Mouse (Mus musculus) adipocyte (in vitro differentiated cells): Measurements from ENCODE around the gene Actl6b.

ENCODE experiments used
- DNase-seq: peaks from one replicate; pipeline ENCODE4 v3.0.0-alpha.2; 2016; ENCODE audit warnings: low spot score

The Actl6b gene

DNA sequence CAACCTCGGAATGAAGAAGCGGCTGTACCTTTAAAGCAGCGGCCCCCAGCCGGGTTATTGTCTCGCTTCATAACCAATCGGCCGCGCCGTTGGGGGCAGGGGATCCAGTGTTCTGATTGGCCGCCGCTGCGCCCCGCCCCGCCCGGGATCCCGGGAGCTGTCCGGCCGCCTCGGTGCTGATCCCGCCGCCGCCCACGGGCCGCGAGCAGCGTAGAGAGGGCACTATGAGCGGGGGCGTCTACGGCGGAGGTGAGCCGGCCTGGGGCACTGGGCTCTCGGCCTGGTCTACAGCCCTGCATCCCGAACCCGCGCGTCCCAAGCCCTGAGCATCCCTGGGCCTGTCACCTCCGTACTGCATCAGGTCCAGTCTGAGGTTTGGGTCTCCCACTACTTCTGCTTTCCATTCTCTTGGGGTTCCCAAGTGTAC, at the start of gene Actl6b:
Actl6b (plus strand) TSS at position 107 of the 427 bp plus-strand sequence.
- no peak for DNase-seq

DNA sequence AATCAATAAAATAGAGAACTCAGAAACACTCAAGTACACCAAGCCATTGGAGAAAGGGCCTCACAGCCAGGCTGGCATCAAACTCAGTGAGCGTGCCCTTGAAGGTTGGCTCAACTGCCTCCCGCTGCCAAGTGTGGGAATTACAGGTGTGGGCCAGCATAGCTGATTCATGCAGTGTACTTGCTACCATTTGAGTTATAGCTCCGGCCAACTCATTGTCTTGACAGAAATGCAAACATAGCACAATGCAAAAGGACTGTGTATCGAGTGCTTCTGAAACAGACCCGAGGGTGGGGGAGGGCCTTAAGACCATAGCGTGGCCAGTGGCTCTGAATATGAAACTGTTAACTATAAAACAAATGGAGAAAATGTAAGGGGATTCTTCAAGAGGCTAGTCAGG, 49.3 kb upstream of the Actl6b start:
- peak; percentile 50 for DNase-seq

DNA sequence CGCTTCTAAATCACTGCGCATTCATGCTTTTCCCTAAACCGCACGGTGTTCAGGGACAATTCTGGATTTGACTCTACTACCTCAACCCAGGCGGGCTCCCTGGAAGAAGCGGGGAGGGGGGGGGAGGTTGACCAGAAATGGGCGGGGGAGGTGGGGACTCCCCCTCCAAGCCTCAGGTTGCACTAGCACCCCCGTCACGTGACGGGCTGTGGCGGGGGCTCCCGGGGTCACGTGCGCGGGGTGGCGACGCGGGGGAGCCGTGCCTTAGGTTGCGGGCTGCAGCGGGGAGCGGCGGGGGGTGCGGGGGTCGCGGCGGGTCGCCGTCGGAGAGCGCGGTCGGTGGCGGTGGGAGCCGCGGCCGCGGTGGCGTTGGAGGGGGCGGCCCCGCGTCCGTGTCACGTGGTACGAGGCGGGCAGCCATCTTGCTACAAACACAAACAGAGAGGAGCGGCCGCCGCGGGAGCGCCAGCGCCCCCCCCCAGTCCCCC, 43.3 kb upstream of the Actl6b start:
- peak; percentile 67 for DNase-seq

DNA sequence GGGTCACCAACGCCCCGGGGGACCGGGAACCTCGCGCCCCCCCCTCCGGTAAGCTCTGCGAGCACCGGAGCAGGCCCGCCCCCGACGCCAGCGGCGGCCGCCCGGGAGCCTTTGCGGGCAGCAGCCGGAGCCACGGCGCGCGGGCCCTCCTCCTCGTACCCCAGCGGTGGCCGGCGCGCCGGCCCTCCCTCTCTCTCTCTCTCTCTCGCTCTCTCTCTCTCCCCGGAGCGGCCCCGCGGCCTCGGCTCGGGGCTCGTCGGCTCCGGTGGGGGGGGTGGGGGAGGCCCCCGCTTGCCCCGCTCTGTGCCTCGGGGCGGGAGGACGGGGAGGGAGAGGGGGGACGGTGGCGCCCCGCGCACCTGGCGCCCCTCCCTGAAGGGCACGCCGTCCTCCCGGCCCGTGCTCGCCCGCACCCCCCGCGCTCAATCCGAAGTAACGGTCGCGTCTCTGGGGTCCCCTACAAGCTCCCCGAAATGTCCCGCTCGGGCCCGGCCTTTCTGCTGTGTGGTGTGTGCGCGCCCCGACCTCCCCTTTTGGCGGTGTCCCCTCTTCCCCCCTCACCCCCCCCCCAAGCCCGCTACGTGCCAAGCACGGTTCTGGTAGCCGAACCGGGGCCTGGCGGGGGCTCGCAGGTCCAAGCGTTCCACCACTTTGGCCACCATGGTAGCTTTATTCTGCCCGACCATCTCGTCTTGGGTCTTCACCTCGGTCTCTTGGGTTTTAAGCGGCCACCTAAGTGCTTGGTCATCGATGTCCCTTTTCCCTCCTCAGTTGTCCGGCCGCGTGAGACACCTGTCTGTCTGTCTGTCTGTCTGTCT, 42.5 kb upstream of the Actl6b start:
- DNase-seq = no peak

DNA sequence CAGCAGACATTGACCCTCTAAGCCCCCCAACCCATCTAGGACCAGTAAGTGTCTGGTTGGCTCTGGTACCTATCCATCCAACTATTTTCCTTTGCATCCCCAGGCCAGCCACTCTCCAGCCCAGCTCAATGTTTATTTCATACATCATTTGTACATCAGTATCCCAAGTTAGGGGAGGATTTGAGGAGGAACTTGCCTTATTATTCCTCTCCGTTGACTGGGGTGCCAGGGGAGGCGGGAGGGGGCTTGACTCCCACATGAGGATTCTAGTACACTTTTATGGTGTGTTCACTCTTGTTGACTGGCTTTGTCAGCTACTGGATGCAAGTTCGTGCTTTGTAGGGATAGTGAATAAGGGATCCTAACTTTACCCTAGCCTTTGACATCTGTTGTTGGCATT, 41.6 kb upstream of the Actl6b start:
- DNase-seq = no peak

DNA sequence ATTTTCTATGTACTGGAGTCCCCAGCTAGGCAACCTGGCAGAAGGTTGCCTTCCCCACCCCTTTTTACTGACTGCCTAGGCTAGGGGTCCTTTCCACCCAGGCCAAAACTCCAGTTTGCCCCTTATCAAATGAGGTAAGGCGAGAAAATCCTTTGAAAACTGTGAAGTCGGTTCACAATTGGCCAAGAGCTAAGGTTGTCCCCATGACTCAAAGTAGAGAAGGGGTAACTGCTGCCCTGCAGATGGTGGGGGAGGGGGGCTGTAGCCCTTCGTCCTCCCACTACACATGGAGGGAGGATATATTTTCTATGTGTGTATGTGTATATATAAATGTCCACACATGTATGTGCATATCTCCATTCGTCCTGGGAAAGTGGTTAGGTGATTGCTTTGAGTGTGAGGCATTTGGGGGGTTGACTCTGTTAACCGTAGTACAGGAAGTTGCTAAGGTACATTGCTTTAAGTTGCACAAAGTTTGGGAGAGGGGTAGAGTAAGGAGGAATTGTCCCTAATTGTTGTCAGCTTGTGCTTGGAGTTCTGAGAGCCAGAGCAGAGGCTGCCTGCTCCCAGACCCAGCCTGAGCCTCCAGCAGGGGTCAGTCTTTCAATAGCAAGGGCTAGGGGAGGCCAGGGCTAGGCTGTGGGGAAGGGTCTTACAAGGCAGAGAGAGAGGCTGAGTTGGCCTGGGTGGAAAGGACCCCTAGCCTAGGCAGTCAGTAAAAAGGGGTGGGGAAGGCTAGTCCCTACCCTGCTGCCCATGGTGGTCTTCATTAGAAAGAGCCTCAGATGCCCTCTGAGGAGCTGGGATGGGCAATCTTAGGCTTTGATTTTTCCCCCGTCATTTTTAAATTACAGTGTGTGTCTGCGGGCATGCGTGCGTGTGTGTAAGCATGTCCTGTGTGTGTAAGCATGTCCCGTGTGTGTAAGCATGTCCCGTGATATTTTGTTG, 40.2 kb upstream of the Actl6b start:
- DNase-seq = peak; percentile 60

DNA sequence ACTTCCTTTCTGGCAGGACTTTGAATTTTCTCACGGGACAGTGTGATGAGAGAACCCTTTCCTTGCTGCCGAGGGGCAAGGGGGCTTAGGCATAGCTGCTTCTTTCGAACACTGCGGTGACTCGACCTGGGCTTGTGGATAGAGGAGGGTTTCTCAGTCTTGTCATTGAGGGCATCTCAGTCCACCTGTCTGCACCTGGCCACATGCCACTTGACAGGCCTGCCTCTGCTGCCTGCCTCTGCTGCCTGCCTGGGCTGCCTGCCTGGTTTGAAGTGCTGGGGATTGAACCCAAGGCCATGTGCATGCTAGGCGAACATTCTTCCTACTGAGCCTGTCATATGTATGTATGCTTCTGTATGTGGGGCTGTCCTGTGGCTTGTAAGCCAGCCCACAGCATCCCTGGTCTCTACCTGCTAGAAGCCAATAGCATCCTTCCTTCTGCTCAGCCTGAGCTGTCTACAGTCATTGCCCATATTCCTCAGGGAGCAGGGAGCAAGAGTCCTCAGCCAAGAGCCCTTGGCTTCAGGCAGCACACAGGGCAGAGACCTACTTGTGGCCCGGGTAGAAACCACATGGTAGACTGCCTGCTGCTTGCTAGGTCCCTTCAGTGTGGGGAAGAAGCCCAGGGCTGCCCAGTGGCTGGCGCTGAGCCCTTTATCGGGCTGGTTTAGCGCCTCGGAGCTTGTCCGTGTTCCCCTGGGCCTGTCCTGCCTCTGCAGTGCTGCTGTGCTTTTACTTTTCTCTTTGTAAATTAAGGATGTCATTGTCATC, 39.2 kb upstream of the Actl6b start:
- DNase-seq = peak; percentile 49

DNA sequence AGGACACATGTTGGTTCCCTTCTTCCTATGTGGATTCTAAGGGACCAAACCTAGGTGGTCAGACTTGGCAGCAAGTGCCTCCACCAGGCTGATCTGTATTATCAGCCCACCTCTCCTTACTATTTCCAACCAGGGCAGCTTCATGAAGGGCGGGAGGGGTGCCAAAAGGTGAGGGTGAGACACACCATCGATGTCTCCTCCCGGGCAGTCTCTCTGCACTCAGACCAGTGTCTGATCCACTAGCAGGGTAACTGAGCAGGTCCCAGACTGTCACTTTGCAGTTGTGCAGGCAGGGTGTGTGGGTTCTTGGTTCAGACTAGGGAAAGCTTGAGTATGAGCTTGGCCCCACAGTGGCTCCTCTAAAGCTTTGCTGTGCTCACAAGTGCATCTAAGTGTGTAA, 38.5 kb upstream of the Actl6b start:
- no peak for DNase-seq

DNA sequence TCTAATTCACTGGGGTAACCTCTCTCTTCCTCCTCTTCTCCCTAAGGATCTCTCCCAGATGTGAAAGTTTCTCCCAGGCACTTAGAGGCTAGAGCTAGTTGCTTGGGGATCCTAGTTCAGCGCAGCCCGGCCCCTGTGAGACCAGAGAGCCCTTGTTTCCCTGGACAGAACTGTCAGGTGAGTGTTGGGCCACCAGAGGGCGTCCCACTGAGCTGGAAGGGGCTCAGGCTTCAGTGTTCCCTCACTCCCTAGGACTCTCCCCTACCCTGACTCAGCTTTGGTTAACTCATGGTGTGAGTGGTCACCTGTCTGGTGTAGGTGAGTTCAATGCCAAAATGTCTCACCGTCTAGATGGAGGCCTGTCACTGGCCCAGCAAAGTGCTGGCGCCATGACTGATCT, 34.9 kb upstream of the Actl6b start, which contains the start of gene Gigyf1:
Gigyf1 (plus strand) TSS at position 113 of the 400 bp plus-strand sequence.
- DNase-seq = no peak

DNA sequence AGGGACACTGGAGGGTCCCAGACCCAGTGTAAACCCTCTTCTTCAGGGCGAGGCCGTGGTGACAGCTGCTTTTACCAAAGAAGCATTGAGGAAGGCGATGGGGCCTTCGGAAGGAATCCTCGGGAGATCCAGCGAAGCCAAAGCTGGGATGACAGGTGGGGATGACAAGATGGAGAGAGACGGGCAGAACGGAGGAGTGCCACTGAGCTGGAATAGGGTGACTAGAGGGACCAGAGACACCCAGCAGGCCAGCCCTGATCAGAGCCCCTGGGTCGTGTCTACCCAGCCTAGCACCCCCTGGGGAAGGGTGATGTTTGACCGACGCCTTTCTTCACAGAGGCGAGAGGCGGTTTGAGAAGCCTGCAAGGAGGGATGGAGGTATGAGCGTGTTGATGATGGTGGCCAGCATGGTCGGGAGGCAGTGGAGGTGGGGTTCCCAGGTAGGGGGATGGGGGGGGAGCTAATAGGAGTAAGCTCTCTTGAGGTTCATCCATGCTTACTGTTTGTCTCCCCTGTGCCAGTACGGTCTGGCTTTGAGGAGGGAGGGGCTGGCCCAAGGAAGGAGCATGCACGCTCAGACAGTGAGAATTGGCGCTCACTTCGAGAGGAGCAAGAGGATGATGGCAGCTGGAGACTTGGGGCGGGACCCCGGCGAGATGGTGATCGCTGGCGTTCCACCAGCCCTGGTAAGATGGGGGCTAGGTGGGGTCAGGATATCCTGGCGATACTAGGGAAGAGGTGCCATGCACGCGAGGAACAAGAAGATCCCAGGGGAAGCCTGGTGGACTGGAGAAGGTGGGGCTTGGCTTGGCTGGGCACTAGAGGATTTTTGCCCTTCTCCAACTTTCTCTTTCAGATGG, 33.4 kb upstream of the Actl6b start:
- DNase-seq = no peak

DNA sequence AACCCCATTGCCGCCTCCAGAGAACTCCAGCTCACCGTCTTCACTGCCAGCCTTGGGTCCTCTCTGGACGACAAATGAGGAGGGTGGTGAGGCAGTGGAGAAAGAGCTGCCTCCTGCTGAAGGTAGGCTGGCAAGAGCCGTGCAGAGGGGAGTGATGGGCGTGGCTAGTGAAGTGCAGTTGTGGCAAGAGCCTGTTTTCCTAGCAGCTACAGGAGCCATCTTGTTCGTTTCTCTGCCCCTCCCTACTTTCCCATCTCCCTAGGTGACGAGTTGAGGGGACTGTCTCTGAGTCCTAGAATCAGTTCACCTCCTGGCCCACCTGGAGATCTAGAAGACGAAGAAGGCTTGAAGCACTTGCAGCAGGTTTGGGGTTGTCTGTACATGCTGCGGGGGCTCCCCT, 31.5 kb upstream of the Actl6b start:
- no peak for DNase-seq

DNA sequence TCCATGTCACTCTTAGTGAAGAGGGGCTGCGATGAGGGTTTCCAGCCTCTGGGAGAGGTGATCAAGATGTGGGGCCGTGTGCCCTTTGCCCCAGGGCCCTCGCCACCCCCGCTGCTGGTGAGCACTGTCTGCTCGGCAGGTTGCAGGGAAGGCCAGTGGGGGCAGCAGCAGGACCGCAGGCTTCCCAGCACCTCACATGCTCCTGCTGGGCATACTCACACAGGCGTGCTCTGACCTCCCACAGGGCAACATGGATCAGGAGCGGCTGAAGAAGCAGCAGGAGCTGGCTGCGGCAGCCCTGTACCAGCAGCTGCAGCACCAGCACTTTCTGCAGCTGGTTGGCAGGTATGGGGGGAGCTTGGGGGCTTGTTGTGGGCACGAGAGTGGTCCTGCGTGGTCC, 30.6 kb upstream of the Actl6b start:
- no peak for DNase-seq

DNA sequence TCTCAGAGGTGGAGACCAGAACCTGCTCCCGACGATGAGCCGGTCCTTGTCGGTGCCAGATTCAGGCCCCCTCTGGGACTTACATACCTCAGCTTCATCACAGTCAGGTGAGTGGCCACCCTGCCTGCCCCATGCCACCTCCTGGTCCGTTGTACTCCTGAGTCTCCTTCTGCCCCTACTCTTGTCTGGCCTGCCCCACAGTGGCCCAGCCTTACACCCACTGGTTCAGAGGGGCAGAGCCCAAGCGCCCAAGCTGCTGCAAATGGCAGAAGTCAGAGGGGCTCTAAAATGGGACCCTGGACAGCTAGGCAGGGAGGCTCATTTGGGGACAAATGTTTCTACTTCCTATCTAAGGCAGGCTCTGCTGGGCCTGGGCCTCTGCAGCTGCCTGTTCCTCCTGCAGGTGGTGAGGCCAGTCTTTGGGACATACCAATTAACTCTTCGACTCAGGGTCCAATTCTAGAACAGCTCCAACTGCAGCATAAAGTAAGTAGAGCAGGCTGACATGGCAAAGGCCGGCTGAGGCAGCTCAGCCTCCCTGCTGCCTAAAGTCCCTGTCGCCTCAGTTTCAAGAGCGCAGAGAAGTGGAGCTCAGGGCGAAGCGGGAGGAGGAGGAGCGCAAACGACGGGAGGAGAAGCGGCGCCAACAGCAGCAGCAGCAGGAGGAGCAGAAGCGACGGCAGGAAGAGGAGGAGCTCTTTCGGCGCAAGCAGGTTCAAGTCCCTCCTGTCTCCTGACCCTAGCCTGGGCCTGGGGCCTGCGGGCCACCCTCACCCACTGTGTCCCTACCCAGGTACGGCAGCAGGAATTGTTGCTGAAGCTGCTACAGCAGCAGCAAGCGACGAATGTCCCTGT, 29.7 kb upstream of the Actl6b start:
- no peak for DNase-seq

DNA sequence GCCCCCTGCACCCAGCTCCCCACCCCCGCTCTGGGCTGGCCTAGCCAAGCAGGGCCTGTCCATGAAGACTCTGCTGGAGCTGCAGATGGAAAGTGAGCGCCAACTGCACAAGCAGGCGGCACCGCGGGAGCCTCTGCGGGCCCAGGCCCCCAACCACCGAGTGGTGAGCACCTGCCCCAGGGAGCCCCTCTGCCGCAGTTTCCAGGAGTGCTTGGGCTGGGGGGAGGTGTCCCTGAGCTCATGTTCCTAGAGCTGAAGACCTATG, 29.1 kb upstream of the Actl6b start:
- no peak for DNase-seq

DNA sequence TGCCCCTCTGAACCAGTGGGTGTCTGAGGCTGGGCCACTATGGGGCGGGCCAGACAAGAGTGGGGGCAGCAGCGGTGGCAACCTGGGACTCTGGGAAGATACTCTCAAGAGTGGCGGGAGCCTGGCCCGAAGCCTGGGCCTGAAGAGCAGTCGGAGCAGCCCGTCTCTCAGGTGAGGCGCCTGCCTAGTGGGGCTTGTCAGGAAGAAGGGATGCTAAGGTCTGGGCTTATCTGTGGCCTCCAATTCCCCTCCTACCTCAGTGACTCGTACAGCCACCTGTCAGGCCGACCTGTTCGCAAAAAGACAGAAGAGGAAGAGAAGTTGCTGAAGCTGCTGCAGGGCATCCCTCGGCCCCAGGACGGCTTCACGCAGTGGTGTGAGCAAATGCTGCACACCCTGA, 28.6 kb upstream of the Actl6b start:
- no peak for DNase-seq

DNA sequence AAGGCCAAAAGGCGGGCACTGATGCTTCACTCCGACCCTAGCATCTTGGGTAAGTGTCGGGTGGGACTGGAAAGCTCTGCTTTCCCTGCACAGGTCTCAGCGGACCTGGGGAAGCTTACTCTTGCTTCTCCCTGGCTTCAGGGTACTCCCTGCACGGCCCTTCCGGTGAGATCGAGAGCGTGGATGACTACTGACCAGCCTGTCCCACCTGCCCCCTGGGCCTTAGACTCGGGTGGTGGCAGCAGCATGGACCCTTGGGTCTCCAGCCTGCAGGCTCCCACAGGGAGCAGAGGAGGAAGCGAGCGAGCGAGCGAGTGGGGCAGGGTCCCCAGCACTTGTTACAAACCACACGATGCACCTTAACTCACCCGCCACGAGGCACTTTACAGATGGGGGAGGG, 27.8 kb upstream of the Actl6b start:
- no peak for DNase-seq

DNA sequence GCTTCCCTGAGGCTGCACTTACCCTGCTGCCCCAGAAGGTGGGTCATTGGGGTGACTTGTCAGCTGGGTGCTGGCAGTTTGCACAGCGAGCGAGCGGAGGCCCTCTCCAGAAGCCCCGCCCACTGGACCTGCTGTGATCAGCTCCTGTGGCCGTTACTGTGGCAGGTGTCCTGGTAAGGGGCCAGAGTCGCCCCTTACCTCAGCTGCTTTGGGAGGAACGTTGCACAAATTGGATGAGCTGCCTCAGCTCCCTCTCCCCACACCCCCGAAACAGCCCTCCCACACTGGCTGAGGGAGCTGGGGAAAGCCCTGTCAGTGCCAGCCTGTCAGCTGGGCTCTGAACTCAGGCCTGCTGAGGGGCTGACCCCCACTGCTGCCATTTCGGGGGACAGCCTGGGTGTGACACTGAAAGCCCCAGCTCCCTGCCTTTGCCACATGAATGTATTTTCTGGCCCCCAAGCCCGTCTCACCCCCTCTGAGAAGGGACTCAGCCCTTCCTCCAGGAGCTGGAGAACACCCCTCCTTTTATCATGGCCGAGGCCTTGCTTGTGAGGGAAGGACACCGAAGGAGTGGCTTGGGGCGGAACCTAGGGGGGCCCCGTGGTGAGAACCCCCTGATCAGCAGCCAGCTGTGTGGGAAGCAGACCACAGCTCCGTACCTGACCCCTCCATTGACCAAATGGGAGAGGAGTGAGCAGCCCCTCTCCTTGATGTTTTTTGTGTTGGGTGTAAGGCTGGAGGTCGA, 27.0 kb upstream of the Actl6b start:
- peak; percentile 53 for DNase-seq

DNA sequence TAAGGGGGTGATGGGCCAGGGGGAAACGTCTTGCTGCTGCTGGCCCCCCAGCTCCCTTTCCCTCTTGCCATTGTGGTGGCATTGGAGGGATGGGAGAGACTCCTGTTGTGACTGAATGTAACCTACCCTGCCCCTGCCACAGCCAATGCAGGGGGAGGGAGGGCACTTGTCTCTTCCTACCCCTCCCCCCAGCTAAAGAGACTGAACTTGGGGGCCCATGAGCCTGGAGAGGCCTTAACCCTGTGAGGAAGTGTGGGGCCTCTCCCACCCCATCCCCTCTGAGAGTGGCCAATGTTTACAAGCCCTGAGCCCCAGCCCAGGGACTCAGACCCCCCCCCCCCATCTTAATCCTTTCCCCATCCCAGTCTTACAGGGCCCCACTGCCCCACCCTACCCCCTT, 25.9 kb upstream of the Actl6b start:
- DNase-seq = no peak

DNA sequence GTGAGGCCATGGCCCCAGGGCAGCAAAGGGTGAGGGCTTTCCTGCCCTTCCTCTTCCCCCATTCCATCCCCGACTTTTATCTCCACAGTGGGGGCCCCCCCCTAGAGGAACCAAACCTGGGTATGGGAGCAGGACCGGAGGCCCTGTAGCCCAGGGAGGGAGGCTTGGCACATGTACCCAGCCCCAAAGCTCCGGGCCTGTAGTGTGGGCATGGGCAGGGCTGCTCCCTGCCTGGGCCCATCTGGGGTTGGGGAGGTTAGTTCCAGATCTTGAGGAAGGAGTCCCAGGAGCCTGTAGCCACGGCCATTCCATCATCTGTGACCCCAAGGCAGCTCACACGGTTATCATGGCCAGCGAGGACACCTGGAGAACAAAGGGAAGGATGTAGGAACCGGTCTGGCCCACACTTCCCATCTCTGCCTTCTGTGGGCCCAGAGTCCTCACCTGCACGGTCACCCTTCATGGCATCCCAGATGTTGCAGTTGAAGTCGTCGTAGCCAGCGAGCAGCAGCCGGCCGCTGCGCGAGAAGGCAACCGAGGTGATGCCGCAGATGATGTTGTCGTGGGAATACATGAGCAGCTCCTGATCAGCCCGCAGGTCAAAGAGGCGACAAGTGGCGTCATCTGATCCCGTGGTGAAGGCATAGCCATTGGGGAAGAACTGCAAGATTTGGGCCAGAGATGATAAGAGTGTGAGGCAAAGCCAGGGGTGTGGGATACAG, 24.9 kb upstream of the Actl6b start:
- no peak for DNase-seq
